Mouse (Mus musculus): Measurements from ENCODE around the gene Efcc1.

DNA sequence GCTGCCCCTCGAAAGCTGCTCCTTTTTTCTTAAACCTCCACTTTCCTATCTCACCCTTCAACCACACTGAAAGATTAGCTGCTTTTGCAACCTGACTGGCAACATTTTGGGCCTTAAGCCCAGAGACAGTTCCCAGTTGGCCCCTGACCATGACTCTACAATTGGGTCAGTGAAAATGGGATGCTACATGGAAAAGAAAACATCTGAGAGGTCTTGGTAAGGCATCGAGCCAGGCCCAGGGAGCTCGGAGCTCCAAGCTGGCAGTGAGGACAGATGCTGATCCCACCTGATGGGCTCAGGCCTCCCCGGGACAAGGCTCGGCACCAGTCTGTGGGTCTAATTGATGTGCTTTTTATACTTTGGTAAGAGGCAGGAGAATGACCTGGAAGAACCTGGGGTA lies 61.2 kb downstream of the Efcc1 start:
- TF ChIP-seq POLR2A (IDR thresholded peaks at IDR 0.05; ENCODE audit: borderline replicate concordance, insufficient read depth, low read length) = no peak
- TF ChIP-seq CTCF (IDR thresholded peaks at IDR 0.05; ENCODE audit: borderline replicate concordance, insufficient read depth, low read depth, low read length) = no peak

Data from cerebellum, adult 2 months (tissue).